Mouse (Mus musculus) layer of hippocampus, postnatal 25 days (tissue): ENCODE measurements at regions not wholly inside any gene's neighbourhood (a gene's known extent, or its start where the extent isn't known, plus 50 kb on each side); places are given as distances from the start of the nearest gene placed in this dataset.
"Not testable (repeated sequence)": the region's sequence is repeated elsewhere in the genome, so short reads cannot be mapped to it uniquely, and the experiment has no call there.

ENCODE experiments used
- DNase-seq, 2 experiments: peaks; one replicate each; pipeline ENCODE4 v3.0.0; 2022; ENCODE audit warnings: mixed read lengths in 2 of 2, low spot score in 1 of 2; ENCODE audit errors: extremely low spot score in 1 of 2

DNA sequence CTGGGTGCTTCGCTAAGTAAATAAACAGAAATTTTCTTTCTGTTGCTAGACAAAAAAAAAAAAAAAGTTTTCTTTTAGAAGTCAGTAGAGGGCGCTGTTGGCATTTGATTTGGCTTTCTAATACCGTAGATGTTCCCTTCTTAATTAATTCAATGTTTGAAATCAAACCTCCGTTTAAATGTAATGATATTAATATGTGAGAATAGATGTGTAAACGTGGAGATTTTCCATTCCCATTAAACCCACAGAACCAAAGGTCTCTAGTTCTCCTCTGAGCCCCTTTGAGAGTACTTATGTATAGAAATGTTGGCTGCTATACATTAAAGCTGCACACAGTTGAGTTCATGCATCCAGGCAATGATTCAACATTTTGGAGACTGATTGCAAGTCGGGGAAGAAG, 121.8 kb upstream of the Mpdz start:
- no peak for DNase-seq

DNA sequence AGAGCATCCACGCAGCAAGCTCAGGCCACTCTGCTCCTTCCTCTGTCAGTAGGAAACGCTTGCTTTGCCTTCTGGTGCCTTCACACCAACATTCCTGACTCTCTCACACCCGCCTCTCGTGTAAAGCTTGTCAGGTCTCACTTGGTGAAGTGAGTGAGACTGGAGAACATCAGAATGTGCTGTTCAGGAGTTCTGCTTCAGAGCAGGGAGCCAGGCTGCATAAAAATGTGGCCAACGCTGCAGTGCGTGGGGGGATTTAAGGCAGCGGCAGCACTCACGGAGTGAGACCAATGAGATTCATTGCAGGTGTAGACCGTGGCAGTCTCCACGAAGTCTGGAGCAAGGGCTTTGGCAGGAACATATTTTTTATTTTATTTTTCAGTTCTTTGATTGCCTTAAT, 121.0 kb upstream of the Mpdz start:
- no peak for DNase-seq

DNA sequence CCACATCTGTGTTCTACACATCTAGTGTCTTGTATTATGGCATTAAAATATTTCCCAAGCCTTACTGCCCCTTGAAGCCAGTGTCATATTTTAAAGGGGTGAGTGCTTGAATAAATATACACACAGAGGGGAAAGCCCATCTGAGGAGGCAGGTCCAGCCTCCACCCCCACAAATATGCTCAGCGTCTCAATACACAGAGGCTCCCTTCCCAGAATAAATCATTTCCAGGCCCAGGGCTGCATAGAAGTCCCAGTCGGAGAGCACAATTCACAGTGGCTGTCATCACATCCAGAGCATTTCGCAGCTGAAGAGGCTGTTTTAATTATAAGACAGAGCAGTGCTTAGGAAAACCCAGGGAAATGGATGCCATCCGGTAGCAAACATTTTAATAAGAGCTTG, 118.8 kb upstream of the Mpdz start:
- no peak for DNase-seq

DNA sequence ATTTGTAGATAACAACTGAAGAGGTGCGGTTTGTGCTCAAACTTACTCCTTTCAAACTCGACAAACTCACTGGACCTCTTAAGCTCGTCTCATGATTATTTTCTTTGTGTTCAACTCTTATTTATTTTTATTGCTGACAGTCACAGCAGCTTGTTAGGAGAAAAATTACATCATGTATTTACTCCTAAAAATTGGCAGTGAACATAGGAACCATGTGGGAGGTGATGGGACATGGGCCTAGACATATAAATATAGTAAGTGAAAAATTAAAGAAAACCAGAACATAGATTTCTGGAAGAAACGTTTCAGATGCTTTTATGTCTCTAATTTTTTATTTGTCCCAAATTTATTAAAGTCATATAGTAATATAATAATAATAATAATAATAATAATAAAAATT, 108.2 kb upstream of the Mpdz start:
- DNase-seq: no peak

DNA sequence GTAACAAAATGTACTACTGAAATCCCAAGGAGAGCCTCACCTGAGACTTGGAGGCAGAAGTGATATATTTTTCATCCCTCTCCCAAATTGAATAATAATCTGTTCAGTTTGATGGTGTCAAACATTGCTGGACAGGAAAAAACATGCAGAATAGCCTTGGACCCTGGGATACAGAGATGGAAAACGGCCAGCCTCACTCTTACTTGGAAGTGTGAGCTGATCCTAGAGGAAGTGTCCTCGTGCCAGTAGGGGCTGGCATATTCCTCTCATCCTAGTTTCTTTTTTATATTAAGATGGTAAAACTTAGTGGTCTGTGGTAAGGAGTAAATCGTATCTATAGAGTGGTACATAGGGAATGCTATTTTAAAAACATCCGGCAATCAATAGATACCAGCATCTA, 107.6 kb upstream of the Mpdz start:
- DNase-seq: no peak

DNA sequence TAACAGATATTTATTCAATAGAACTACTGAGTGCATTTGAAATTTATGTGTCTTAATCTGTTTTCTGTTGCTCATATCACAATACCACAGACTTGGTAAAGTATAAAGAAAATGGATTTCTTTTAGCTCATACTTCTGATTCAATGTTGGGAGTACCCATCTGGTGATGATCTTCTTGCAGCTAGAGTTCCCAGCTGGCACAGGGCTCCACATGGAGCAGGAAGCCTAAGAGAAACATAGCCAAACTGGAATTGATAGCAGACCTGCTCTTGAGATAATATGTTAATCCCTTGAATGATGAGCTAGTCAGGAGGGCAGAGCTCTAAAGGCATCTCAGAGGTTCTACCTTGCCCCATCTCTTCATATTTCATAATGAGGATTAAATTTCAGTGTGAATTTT, 97.9 kb upstream of the Mpdz start:
- no peak for DNase-seq

DNA sequence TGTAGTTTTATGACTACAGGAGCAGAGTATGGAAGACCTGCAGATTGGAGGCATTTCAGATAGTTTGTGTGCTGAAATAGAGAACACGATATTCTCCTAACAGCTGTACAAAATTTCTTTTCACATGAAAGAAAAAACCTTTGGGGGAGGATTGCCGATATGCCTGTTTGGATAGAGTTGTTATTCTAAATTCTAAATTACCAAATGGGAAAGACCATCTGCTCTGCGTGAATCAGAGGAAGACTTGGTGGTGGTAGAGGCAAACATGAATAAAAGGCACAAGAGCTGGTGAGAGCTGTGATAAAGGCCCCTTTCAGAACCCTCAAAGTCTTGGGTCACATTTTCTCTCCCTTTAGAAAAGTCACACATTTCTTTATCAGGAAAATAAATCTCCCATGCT, 96.9 kb upstream of the Mpdz start:
- DNase-seq: no peak

DNA sequence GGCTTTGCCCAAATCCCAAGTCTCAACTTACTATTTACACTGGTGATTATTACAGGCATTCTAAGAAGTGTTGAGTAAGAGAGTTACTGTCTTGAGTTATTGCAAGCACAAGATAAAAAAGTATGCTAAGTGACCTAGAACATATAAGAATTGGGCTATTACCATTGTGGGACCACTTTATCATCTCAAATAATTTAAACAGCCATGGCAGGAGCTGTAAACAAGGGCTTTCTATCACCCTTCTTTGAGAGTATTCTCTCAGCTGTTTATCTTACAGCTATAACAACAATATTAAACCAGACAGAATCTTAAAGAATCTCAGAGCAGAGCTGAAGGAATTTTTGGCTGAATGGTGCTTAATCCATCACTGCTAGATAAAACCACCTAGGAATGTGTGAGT, 94.2 kb upstream of the Mpdz start:
- no peak for DNase-seq

DNA sequence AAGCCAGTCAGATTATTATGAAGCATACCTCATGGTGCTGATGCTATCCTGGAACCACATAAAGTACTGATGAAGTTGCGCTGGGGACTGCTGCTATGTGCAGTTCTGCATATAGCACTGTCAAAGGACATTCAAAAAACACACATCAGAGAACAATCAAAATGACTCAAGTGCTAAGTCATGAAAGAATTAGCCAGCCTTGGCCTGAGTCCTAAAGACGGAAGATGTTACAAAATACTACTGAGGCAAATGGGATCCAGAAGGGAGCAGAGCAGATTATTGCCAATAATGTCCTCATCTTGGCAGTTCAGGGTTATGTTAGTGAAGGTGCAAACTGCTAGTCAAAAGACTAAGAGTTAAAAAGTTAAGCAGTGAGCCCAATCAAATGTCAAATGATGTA, 87.9 kb upstream of the Mpdz start:
- DNase-seq: no peak

DNA sequence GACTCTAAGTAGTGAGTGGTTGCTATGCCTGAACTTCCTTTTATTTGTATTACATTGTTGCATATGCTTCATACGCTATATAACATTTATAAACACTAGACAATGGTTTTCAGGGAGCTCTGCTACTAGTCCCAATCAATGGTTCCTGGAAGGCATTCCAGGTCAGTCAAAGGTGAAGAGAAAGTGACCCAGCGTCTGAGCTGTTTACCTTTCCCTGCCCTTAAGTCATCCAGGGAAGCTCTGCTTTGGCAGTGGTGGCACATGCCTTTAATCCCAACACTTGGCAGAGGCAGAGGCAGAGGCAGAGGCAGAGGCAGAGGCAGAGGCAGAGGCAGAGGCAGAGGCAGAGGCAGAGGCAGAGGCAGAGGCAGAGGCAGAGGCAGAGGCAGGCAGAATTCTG, 76.5 kb upstream of the Mpdz start:
- not testable (repeated sequence) for DNase-seq

DNA sequence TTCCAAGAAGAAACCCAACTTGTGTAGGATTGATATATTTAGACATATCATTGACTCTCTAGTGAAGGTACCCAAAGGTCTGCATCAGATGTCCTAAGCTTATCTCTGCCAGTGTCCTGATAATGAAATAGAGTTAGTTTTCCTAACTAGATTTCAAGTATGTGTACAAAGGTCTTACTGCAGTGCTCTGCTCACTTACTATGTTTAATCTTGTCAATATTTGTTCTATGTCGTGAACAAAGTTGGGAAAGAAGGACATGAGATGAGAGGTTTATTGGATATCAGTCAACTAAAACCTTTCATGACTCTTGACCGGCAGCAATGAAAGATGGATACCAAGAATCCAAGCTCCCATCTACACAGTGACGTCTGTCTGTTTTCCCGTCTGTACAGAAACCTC, 71.9 kb upstream of the Mpdz start:
- DNase-seq: no peak

DNA sequence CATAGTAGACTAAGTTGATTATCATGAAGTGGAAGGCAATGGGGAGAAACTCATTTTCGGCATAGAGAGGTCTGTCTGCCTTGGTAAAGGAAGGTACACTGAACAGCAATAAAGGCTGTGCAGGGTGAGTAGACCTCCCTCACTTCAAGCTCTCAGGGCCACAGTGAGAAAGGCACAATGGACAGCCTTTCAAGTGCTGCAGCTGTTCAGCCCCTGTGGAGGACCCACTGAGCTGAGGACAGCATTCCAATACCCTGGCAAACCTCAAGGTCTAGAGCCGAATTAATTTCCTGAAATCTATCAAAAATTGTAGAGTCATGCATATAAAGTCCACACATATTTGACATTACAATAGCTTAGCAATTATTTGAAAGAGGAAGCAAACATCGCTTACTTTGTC, 69.8 kb upstream of the Mpdz start:
- no peak for DNase-seq

DNA sequence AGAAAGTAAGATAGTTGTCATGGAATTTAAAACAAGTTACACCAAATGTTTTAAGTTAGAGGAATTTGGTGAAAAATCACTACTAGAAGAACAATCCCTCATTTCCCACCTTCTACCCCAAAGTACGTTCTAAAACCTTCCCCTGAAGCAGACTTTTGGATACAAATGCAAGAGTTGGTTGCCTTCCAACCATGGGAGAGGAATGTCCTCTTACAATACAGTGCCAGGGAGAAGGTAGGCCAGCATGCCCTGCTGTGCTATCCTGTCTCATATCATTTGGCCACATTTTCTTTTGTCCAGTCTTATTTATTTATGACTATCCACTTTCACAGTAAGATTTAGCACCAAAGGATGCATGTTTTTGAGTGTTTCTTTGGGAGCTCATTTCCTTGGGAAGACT, 66.2 kb upstream of the Mpdz start:
- DNase-seq: no peak

DNA sequence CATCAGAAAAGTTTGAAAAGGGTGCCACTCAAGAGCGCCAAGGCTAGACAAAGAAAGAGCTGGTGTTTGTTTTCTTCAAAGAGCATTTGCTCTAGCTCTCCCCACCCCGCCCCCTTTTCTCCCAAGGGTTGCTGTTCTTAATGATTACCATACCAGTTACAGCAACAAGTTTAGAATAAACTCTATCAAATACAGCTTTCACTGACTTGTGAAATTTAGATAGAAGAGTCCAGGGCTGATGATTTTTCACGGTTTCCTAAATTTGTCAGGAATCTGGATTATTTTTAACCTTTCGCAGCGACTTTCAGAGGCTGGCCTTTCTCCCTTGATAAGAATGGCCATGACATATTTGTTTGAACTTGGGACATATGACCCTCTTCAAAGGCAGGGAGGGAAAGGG, 64.2 kb upstream of the Mpdz start:
- no peak for DNase-seq

DNA sequence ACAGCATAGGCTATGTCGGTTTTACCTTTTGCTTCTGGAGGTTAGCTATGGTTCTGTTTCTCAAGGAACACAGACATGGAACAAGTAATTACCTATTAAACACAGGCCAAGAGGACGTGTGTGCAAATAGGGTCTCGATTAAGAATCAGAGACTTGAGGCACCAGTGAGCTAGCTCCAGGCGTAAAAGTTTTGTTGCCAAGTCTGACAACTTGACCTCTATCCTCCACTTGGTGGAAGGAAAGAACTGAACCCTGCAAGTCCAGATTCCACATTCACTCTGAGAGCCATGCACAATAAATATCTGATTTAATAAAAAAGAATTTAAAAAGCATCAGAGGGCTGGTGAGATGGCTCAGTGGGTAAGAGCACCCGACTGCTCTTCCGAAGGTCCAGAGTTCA, 63.7 kb upstream of the Mpdz start:
- DNase-seq: no peak

DNA sequence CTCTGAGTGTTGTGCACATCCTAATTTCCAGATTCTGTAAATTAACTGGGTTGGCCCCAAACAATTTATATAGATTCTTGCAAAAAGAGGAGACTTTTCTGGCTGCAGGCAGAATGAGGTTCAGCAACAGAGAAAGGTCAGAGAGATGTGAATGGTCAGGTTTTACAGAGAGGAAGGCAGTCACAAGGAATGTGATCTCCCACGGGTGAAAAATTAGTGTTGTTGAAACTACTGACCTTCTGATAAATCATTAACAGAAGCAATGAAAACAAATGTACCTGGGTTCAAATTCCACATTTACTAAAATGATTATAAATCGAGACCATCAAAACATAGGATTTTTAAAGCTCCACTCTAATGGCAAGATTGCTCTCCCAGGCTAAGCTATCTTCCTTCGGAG, 62.5 kb upstream of the Mpdz start:
- no peak for DNase-seq

DNA sequence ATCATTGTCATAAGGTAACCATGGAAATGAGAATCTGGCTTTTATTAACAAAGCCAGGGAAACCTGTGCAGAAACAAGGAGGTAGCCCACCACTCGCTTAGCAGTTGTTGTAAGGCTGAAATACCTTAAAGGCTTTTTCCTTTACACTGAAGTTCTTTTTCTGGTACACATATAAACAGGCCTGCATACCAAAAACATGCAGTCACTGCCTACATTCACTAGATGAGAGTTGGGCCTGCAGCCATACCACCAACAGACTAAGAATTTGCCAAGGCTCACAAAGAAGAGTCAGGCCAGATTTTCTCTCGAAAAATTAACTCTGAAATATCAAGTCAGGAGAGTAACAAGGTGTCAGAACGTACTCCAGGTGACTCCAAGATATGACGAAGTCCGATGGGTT, 61.3 kb upstream of the Mpdz start:
- no peak for DNase-seq

DNA sequence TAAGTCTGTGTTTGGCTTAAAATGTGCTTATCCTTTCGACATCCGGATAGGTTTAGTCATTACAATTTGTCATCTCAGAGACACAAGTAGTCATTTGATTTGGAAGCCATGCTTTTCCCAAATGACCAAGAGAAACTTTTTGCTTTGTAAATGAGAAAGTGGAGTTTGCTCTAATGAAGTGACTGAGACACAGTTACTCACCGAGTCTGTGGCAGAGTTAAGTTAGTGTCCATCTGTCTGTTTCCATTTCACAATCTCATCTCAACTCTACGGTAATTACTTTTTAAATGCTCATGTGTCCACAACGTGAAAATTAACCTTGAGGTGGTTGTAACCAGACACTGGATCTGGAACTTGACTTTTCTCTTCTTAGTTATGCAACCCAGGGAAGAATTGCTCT, 59.2 kb upstream of the Mpdz start:
- DNase-seq: no peak

DNA sequence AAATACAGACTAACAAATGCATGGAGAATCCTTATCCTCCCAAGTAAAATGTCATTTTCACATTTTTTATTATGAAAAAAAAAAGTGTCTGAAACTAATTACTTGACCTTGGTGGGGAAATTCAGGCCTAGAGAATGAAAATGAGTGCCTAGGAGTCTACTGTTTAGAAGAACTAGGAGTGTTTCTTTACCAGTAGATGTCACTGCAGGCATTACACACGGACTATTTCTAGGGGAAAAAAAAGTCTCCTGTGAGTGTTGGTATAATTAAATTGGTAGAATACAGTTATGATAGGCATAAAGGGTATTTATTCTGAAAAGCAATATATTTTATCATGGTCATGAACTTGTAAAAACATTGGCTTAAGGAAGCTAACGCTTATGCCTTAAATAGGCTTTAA, 55.5 kb upstream of the Mpdz start:
- no peak for DNase-seq

DNA sequence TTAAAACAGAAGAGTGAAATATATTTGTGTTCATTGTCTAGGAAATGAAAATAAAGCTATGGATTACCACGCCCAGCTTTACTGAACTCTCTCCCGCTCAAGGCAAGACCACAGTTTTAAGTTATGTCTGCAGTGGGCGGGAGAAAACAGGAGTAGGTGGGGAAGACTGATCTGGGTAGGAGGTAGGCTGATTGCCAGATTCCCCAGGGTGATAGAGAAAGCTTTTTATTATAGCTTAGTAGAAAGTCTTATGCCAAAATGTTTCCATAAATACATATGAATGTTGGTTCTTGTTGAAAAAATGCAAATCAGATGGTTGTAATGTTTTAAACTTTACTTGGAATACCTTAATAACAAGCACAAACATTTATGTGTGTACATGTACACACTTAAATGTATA, 50.2 kb upstream of the Mpdz start:
- DNase-seq: no peak
